Mouse (Mus musculus) olfactory bulb, adult 2 months (tissue): ENCODE data around the gene Efcab12. TPM values are rescaled to one million over a fixed set of nuclear protein-coding genes. Genes with fewer than 3 reads are reported as not detected.
"Not testable (repeated sequence)": the region's sequence is repeated elsewhere in the genome, so short reads cannot be mapped to it uniquely, and the experiment has no call there.

Experiments used
- H3K27ac ChIP-seq: fragments of 200-500 bp; 2 replicates; pipeline ENCODE4 v1.5.1; 2012; ENCODE audit warnings: low read depth, low read length; ENCODE audit not compliant: insufficient read depth
- H3K4me1 ChIP-seq: fragments of 200-500 bp; 2 replicates; pipeline ENCODE4 v1.6.1; 2012; ENCODE audit warnings: low read length; ENCODE audit not compliant: control insufficient read depth, insufficient read depth
- H3K4me3 ChIP-seq: fragments of 200-500 bp; 2 replicates; pipeline ENCODE4 v1.5.1; 2012; ENCODE audit warnings: mild to moderate bottlenecking, low read depth, low read length, moderate library complexity; ENCODE audit not compliant: insufficient read depth
- CTCF ChIP-seq: fragments of 200-500 bp; IDR thresholded peaks from 2 replicates; pipeline ENCODE4 v1.5.1; 2012; ENCODE audit warnings: low read depth, mild to moderate bottlenecking, low read length, moderate library complexity; ENCODE audit not compliant: insufficient read depth
- POLR2A ChIP-seq: fragments of 200-500 bp; IDR thresholded peaks from 2 replicates; pipeline ENCODE4 v1.6.1; 2012; ENCODE audit warnings: mild to moderate bottlenecking, low read depth, low read length, moderate library complexity; ENCODE audit not compliant: insufficient read depth
- WGBS: fragments of 180-500 bp; shearing (Covaris S2); methylation state at CpG from one replicate; pipeline ENCODE4 v1.1.7; 2018; 5-methylcytosine and 5-hydroxymethylcytosine counted together
- polyA plus RNA-seq: library from polyadenylated mRNA; stranded (reverse); fragments of >200 nt; gene quantifications from 2 replicates; pipeline ENCODE4 v1.2.4, GENCODE M21; 2012; ENCODE audit warnings: low replicate concordance; ENCODE audit not compliant: missing spikeins, insufficient read depth, insufficient read length

The Efcab12 gene
- polyA plus RNA-seq: not detected in 2 replicates

DNA sequence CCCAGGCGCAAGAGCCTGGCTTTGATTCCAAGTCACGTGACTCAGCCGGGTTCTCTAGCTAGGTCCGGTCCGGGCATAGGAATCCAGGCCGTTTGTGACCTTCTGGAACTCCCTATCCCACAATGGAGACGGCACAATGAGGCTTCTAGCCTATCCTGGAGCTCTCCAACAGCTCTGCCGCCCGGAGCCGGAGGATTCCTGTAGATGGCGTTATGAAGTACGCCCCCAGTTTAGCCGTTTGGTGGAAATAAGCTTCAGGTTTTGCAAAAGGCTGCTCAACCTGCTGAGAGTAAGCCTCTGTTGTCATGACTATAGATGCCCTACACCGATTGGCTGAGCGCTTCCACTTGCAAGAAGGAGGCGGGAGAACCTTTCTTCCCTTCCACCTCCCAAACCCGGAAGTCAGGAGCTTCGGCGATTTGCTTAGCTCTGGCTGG lies at the start of gene Efcab12:
Efcab12 (minus strand) TSS at position 252 of the 437 bp plus-strand sequence.
- WGBS: under 1% methylated on average over 19 of the region's 19 CpGs
- no peak for TF ChIP-seq CTCF
- no peak for TF ChIP-seq POLR2A
- H3K4me3 ChIP-seq: peak within 1 kb of the TSS; percentile 50
- H3K27ac ChIP-seq: no peak within 1 kb of the TSS
- H3K4me1 ChIP-seq: peaks cover 11% of the 10 kb centered on the region

DNA sequence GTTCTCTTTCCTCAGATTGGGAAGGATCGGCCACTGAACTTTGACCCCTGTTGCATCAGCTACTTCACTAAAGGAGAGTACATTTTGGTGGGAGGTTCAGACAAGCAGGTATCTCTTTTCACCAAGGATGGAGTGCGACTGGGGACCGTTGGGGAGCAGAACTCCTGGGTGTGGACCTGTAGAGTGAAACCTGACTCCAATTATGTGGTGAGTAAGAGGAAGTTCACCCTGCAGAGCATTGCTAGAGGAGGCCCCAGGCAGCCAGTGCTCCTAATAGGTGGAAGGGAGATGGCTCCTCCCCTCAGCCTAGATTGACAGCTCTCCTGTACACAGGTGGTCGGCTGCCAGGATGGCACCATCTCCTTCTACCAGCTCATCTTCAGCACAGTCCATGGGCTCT lies 48.7 kb upstream of the Efcab12 start:
- peaks cover 14% of the 10 kb centered on the region for H3K4me1 ChIP-seq
- no peak for TF ChIP-seq CTCF
- no peak for TF ChIP-seq POLR2A
- 75% methylated on average over 4 of the region's 4 CpGs for WGBS
- no peak overlapping the region for H3K4me3 ChIP-seq
- H3K27ac ChIP-seq: no peak overlapping the region

- Histone ChIP-seq H3K4me3 (no peak overlapping the region), H3K27ac (no peak overlapping the region), H3K4me1 (no peaks in the 10 kb centered on the region)
- TF ChIP-seq POLR2A (no peak), CTCF (no peak)
These were observed 45.8 kb upstream of the Efcab12 start for GRCm38 (mm10) chr6:115884018-115884417.

DNA sequence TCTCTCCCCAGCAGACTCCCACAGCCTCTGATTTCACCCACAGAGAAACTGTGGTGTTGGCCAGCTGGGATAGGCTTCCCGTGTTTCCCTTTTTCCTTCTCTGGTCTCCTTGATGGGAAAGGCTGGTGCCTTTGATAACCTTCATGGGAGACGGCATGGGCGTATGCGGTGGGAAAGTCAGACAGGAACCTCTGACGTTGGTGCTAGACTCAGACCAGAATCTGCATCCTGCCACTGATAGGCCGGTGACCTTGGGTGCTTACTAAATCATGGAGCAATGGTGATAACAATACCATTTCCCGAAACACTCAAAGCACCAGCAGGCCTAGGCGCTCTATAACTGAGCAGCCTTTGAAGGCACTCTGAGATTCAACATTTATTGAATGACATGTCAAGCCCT lies 42.5 kb upstream of the Efcab12 start:
- Histone ChIP-seq H3K4me1 (no peaks in the 10 kb centered on the region), H3K4me3 (no peak overlapping the region), H3K27ac (no peak overlapping the region)
- WGBS: 90% methylated on average over 8 of the region's 8 CpGs
- TF ChIP-seq CTCF: no peak
- no peak for TF ChIP-seq POLR2A

DNA sequence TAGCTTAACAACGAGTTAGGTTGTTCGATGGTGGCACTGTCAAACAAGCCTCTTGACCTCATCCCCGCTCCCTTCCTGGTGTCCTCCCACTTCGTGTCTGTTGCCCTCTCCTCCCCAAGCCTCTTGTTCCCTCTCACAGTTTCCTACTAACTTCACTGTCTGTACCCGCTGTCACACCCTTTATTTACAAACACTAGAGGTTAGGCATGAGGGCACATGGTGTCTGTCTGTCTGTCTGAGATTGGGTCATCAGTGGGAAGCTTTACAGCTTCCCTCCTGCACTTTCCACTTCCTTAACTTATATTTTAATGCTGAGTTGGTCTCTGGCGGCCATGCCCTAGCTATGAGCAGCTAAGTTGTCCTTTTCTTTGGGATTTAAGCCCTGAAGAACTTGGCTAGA lies 41.5 kb upstream of the Efcab12 start:
- Histone ChIP-seq H3K4me3 (no peak overlapping the region), H3K4me1 (no peaks in the 10 kb centered on the region), H3K27ac (no peak overlapping the region)
- WGBS: 84% methylated on average over 6 of the region's 6 CpGs
- TF ChIP-seq POLR2A (no peak), CTCF (no peak)

DNA sequence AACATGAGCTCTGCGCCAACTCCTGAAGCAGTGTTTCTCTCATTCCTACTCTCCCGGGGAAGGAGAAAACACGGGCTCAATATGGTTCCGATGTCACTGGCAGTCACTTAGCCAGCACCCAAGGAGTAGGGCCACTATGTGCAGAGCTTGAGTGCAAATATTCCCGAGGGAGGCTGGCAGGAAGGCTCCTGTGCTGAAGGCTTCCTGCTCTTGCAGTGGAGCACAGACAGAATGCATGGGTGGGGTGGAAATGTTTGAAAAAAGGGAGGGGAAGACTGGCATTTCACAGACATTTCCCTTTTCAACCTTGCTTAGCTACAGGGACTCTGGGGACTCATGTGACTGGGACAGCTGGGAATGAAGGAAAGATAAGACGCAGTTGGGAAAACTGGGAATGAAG lies 40.5 kb upstream of the Efcab12 start:
- TF ChIP-seq CTCF (no peak), POLR2A (no peak)
- Histone ChIP-seq H3K4me3 (no peak overlapping the region), H3K27ac (no peak overlapping the region), H3K4me1 (no peaks in the 10 kb centered on the region)
- WGBS: 73% methylated on average over 6 of the region's 6 CpGs

DNA sequence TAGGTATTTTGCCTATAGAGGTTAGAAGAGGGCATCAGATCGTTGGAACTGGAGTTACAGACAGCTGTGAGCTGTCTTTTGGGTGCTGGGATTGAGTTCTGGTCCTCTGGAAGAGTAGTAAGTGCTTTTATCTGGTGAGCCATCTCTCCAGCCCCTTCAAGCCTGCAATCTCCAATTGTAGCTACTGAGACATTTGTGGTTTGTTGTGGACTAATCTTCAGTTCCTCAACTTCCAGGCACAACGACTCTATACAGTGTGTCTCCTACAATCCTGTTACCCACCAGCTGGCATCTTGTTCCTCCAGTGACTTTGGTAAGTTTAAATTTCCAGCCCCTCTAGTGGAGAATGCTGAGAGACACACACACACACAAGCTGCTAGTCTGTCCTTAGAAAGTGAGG lies 39.0 kb upstream of the Efcab12 start:
- H3K4me1 ChIP-seq: no peaks in the 10 kb centered on the region
- 94% methylated on average over 2 of the region's 2 CpGs for WGBS

GRCm38 (mm10) chr6:115871318-115871717 lies 33.1 kb upstream of the Efcab12 start:
- H3K4me1 ChIP-seq, H3K27ac ChIP-seq, H3K4me3 ChIP-seq: not testable (repeated sequence)
- no CpG with 5 or more reads among the region's 3 CpGs for WGBS

More for the DNA sequence above, 39.0 kb upstream of the Efcab12 start:
- Histone ChIP-seq H3K4me3 (no peak overlapping the region), H3K27ac (no peak overlapping the region)
- TF ChIP-seq POLR2A: no peak
- TF ChIP-seq CTCF: no peak

DNA sequence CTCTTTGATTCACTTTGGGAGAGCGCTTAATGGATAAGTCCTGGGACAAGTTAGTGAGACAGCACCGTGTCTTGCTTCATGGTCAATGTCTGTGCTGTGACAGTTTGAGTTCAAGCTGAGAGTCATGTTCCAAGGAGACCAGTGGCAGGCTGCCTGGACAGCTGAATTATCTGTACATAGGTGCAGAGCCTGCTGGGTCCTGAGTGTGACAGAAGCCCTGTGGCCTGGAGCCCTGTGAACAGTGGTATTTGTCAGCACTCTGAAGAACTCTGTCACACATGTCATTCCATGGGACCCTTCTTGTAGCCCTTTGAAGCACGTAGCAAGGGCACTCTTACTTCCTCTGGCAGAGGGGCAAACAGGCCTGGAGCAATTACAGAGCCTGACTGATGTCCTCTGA lies 28.9 kb upstream of the Efcab12 start:
- not testable (repeated sequence) for H3K27ac ChIP-seq, H3K4me1 ChIP-seq, H3K4me3 ChIP-seq
- WGBS: no CpG with 5 or more reads among the region's 3 CpGs

GRCm38 (mm10) chr6:115865246-115865645 lies 27.0 kb upstream of the Efcab12 start:
- no peak for TF ChIP-seq POLR2A
- TF ChIP-seq CTCF: no peak
- WGBS: 96% methylated on average over 4 of the region's 4 CpGs
- Histone ChIP-seq H3K4me1 (no peaks in the 10 kb centered on the region), H3K4me3 (no peak overlapping the region), H3K27ac (no peak overlapping the region)
